ENCODE assay signal across 21 mouse cellular contexts in the genomic region with DNA sequence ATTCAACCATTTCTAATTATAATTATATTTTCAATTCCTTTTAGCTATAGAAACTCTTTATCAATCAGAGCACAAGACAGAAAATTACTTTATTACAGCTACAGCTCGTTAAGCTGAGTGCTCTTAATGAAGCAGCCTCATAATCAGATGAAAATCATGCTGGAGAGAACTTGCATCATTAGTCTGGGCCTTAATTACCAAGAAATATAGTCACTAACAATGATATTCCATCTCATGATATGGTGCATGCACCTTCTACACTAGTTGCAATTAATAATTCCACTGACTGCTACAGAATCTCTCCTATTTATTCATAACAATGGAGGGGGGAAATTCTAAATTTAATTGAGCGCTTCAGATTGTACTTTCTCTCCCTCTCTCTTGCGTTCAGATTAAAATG.
DNase-seq lines count a peak whose midpoint lies in the region; ATAC-seq lines count a peak whose summit lies in the region.
"Had no signal": no experiment of that assay in that cellular context is flagged by ENCODE, and none has a peak within 500 bp of the region (broad histone marks: within the 10 kb centered on the region; RNA-seq: fewer than 3 reads in every experiment).

No protein-coding gene starts in this region.

- no peak overlapping the region for H3K4me3 ChIP-seq in midbrain, embryonic 14.5 days (replicated peaks; ENCODE audit: low read depth, low read length)
- no peak overlapping the region for H3K4me3 ChIP-seq in midbrain, embryonic 11.5 days (ENCODE audit: low read depth, low read length)
- no peak overlapping the region for H3K4me3 ChIP-seq in hindbrain, embryonic 12.5 days
- H3K4me3 ChIP-seq in midbrain, embryonic 16.5 days (ENCODE audit: low read depth, low read length), result no peak overlapping the region
- H3K4me3 ChIP-seq: embryonic facial prominence, embryonic 12.5 days; erythroblast, embryonic 14.5 days; heart, adult 2 months; heart, embryonic 15.5 days; layer of hippocampus, adult 2 months had no signal

- H3K36me3 ChIP-seq in midbrain, embryonic 14.5 days (ENCODE audit: control insufficient read depth, insufficient read depth, low read length), result no peaks in the 10 kb centered on the region
- no peaks in the 10 kb centered on the region for H3K36me3 ChIP-seq in midbrain, embryonic 11.5 days (ENCODE audit: control insufficient read depth, insufficient read depth, low read length)
- H3K36me3 ChIP-seq in hindbrain, embryonic 12.5 days, result no peaks in the 10 kb centered on the region
- no peaks in the 10 kb centered on the region for H3K36me3 ChIP-seq in midbrain, embryonic 16.5 days (ENCODE audit: control insufficient read depth, insufficient read depth, low read length)
- H3K36me3 ChIP-seq: embryonic facial prominence, embryonic 12.5 days; heart, embryonic 15.5 days had no signal

- DNase-seq in midbrain, embryonic 14.5 days, result no peak
- no peak for DNase-seq in midbrain, embryonic 11.5 days (ENCODE audit: low spot score, missing footprints)
- DNase-seq in right cerebral cortex, postnatal 25 days, result no peak
- no peak for DNase-seq in gastrocnemius, postnatal 4 days (ENCODE audit: low spot score in 2 of 2)
- no peak for DNase-seq in kidney, adult 8-10 months
- DNase-seq: adrenal gland, adult 8-10 months; B cell, adult 2 months; cerebellum, adult 9-11 months; gastrocnemius, postnatal 14 days; heart, adult 2 months; heart, postnatal 4 days; kidney, adult 11 months; kidney, postnatal 10 days; liver; lung, postnatal 10 days had no signal

- peaks cover 14% of the 10 kb centered on the region for H3K4me1 ChIP-seq in midbrain, embryonic 14.5 days (ENCODE audit: control insufficient read depth, insufficient read depth, low read length)
- H3K4me1 ChIP-seq in midbrain, embryonic 11.5 days (ENCODE audit: control insufficient read depth, insufficient read depth, low read length), result peaks cover 15% of the 10 kb centered on the region
- peaks cover 30% of the 10 kb centered on the region for H3K4me1 ChIP-seq in hindbrain, embryonic 12.5 days
- peaks cover 11% of the 10 kb centered on the region for H3K4me1 ChIP-seq in midbrain, embryonic 16.5 days (ENCODE audit: control insufficient read depth, insufficient read depth, low read length)
- H3K4me1 ChIP-seq: heart, embryonic 15.5 days had no signal

- H3K4me2 ChIP-seq in midbrain, embryonic 14.5 days (ENCODE audit: low read length), result peak overlapping the region; percentile 35; the same call in 1 of the 2 replicates
- H3K4me2 ChIP-seq in midbrain, embryonic 11.5 days, result no peak overlapping the region
- H3K4me2 ChIP-seq in hindbrain, embryonic 12.5 days (replicated peaks), result peak overlapping the region; percentile 43; the same call in 1 of the 2 replicates
- H3K4me2 ChIP-seq in midbrain, embryonic 16.5 days (ENCODE audit: low read length), result no peak overlapping the region
- H3K4me2 ChIP-seq: heart, embryonic 15.5 days had no signal

- WGBS in midbrain, embryonic 14.5 days, result 57% methylated on average over 3 of the region's 3 CpGs
- 73% methylated on average over 3 of the region's 3 CpGs for WGBS in midbrain, embryonic 11.5 days
- 42% methylated on average over 3 of the region's 3 CpGs for WGBS in hindbrain, embryonic 12.5 days
- WGBS in midbrain, embryonic 16.5 days, result 61% methylated on average over 3 of the region's 3 CpGs

- no peak overlapping the region for H3K9ac ChIP-seq in midbrain, embryonic 14.5 days (replicated peaks; ENCODE audit: low read length)
- no peak overlapping the region for H3K9ac ChIP-seq in midbrain, embryonic 11.5 days (ENCODE audit: low read length)
- H3K9ac ChIP-seq in hindbrain, embryonic 12.5 days, result no peak overlapping the region
- H3K9ac ChIP-seq in midbrain, embryonic 16.5 days (ENCODE audit: low read depth, low read length), result no peak overlapping the region
- H3K9ac ChIP-seq: embryonic facial prominence, embryonic 12.5 days; heart, embryonic 15.5 days had no signal

- no peak for ATAC-seq in midbrain, embryonic 14.5 days (ENCODE audit: low FRiP score, low TSS enrichment)
- ATAC-seq in midbrain, embryonic 11.5 days (ENCODE audit: low FRiP score), result no peak
- ATAC-seq in hindbrain, embryonic 12.5 days (ENCODE audit: low FRiP score), result peak; percentile 17; the same call in 1 of the 2 replicates
- ATAC-seq in midbrain, embryonic 16.5 days, result peak; percentile 43; the same call in 1 of the 2 replicates

- no peaks in the 10 kb centered on the region for H3K27me3 ChIP-seq in midbrain, embryonic 14.5 days (ENCODE audit: control insufficient read depth, insufficient read depth, low read length)
- H3K27me3 ChIP-seq in midbrain, embryonic 11.5 days (ENCODE audit: control insufficient read depth, insufficient read depth, low read length), result peaks cover 3% of the 10 kb centered on the region
- H3K27me3 ChIP-seq in hindbrain, embryonic 12.5 days, result no peaks in the 10 kb centered on the region
- H3K27me3 ChIP-seq in midbrain, embryonic 16.5 days (ENCODE audit: control insufficient read depth, insufficient read depth, low read depth, low read length), result no peaks in the 10 kb centered on the region
- H3K27me3 ChIP-seq: embryonic facial prominence, embryonic 12.5 days; heart, embryonic 15.5 days had no signal

- no peaks in the 10 kb centered on the region for H3K9me3 ChIP-seq in midbrain, embryonic 14.5 days (ENCODE audit: control insufficient read depth, low read length)
- no peaks in the 10 kb centered on the region for H3K9me3 ChIP-seq in midbrain, embryonic 11.5 days (ENCODE audit: control insufficient read depth, low read length)
- no peaks in the 10 kb centered on the region for H3K9me3 ChIP-seq in hindbrain, embryonic 12.5 days (replicated peaks)
- no peaks in the 10 kb centered on the region for H3K9me3 ChIP-seq in midbrain, embryonic 16.5 days (replicated peaks; ENCODE audit: control insufficient read depth, low read length, poor library complexity, severe bottlenecking)
- H3K9me3 ChIP-seq: embryonic facial prominence, embryonic 12.5 days; heart, embryonic 15.5 days had no signal

- no peak overlapping the region for H3K27ac ChIP-seq in midbrain, embryonic 14.5 days (replicated peaks; ENCODE audit: low read depth, low read length)
- H3K27ac ChIP-seq in midbrain, embryonic 11.5 days (ENCODE audit: low read depth, low read length), result no peak overlapping the region
- H3K27ac ChIP-seq in hindbrain, embryonic 12.5 days, result no peak overlapping the region
- H3K27ac ChIP-seq in midbrain, embryonic 16.5 days (ENCODE audit: low read length), result no peak overlapping the region
- H3K27ac ChIP-seq: embryonic facial prominence, embryonic 12.5 days; heart, adult 2 months; heart, embryonic 15.5 days; layer of hippocampus, adult 2 months had no signal

Comparison
In these comparisons a context has a peak if more than half of its experiments do, and no peak if none do; other contexts are left out.
1. ATAC-seq: peak in hindbrain, embryonic 12.5 days (single experiment) and midbrain, embryonic 16.5 days (single experiment); none in midbrain, embryonic 14.5 days (single experiment) and midbrain, embryonic 11.5 days (single experiment).
2. H3K4me2 ChIP-seq: peak in midbrain, embryonic 14.5 days (single experiment) and hindbrain, embryonic 12.5 days (single experiment); none in midbrain, embryonic 11.5 days (single experiment) and midbrain, embryonic 16.5 days (single experiment).